Mouse (Mus musculus): ENCODE measurements around the gene Srrd. TPM values are rescaled to one million over a fixed set of nuclear protein-coding genes. Genes with fewer than 3 reads are reported as not detected.

The Srrd gene
- polyA plus RNA-seq, 1 experiment from 2014 or later = 58.8 TPM

- no peak overlapping the region for H3K27ac ChIP-seq (ENCODE audit: low read depth, low read length)
- DNase-seq (ENCODE audit: low spot score) (no peak), ATAC-seq (no peak)
- 90% methylated on average over 4 of the region's 4 CpGs for WGBS
- H3K4me2 ChIP-seq (ENCODE audit: low read length) = no peak overlapping the region
- no peak overlapping the region for H3K9ac ChIP-seq (ENCODE audit: low read length)
- H3K4me1 ChIP-seq (ENCODE audit: control insufficient read depth, insufficient read depth, low read length) = peaks cover 16% of the 10 kb centered on the region
- peaks cover 77% of the 10 kb centered on the region for H3K36me3 ChIP-seq (ENCODE audit: control insufficient read depth, insufficient read depth, low read length)
- no peak overlapping the region for H3K4me3 ChIP-seq (ENCODE audit: low read depth, low read length)
- no peaks in the 10 kb centered on the region for H3K27me3 ChIP-seq (replicated peaks; ENCODE audit: control insufficient read depth, insufficient read depth, low read length)
- no peaks in the 10 kb centered on the region for H3K9me3 ChIP-seq (replicated peaks; ENCODE audit: control insufficient read depth, low read length)
Measured at GRCm38 (mm10) chr5:112367338-112367737, 24.5 kb upstream of the Srrd start.

- WGBS = 93% methylated on average over 6 of the region's 6 CpGs
Measured at GRCm38 (mm10) chr5:112366879-112367278, 24.0 kb upstream of the Srrd start.

GRCm38 (mm10) chr5:112364184-112364797 lies 21.5 kb upstream of the Srrd start:
- H3K4me3 ChIP-seq (ENCODE audit: low read depth, low read length) = no peak overlapping the region
- DNase-seq (ENCODE audit: low spot score) (no peak), ATAC-seq (no peak)
- no peak overlapping the region for H3K27ac ChIP-seq (ENCODE audit: low read depth, low read length)
- 79% methylated on average over 10 of the region's 10 CpGs for WGBS
- H3K9ac ChIP-seq (ENCODE audit: low read length) = no peak overlapping the region
- H3K27me3 ChIP-seq (replicated peaks; ENCODE audit: control insufficient read depth, insufficient read depth, low read length) = no peaks in the 10 kb centered on the region
- H3K4me1 ChIP-seq (ENCODE audit: control insufficient read depth, insufficient read depth, low read length) = no peaks in the 10 kb centered on the region
- H3K36me3 ChIP-seq (ENCODE audit: control insufficient read depth, insufficient read depth, low read length) = peaks cover 66% of the 10 kb centered on the region
- H3K4me2 ChIP-seq (ENCODE audit: low read length) = no peak overlapping the region
- no peaks in the 10 kb centered on the region for H3K9me3 ChIP-seq (replicated peaks; ENCODE audit: control insufficient read depth, low read length)

More at GRCm38 (mm10) chr5:112366879-112367278, 24.0 kb upstream of the Srrd start:
- Histone ChIP-seq H3K4me3 (ENCODE audit: low read depth, low read length) (no peak overlapping the region), H3K9ac (ENCODE audit: low read length) (no peak overlapping the region), H3K4me2 (ENCODE audit: low read length) (no peak overlapping the region), H3K36me3 (ENCODE audit: control insufficient read depth, insufficient read depth, low read length) (peaks cover 81% of the 10 kb centered on the region), H3K27me3 (replicated peaks; ENCODE audit: control insufficient read depth, insufficient read depth, low read length) (no peaks in the 10 kb centered on the region), H3K27ac (ENCODE audit: low read depth, low read length) (no peak overlapping the region), H3K9me3 (replicated peaks; ENCODE audit: control insufficient read depth, low read length) (no peaks in the 10 kb centered on the region), H3K4me1 (ENCODE audit: control insufficient read depth, insufficient read depth, low read length) (peaks cover 12% of the 10 kb centered on the region)
- DNase-seq (ENCODE audit: low spot score) = no peak
- no peak for ATAC-seq

- no peak overlapping the region for H3K4me3 ChIP-seq (ENCODE audit: low read depth, low read length)
- WGBS = 96% methylated on average over 3 of the region's 3 CpGs
- DNase-seq (ENCODE audit: low spot score) (no peak), ATAC-seq (no peak)
- no peaks in the 10 kb centered on the region for H3K9me3 ChIP-seq (replicated peaks; ENCODE audit: control insufficient read depth, low read length)
- H3K9ac ChIP-seq (ENCODE audit: low read length) = no peak overlapping the region
- H3K27me3 ChIP-seq (replicated peaks; ENCODE audit: control insufficient read depth, insufficient read depth, low read length) = no peaks in the 10 kb centered on the region
- H3K4me1 ChIP-seq (ENCODE audit: control insufficient read depth, insufficient read depth, low read length) = no peaks in the 10 kb centered on the region
- H3K4me2 ChIP-seq (ENCODE audit: low read length) = no peak overlapping the region
- H3K36me3 ChIP-seq (ENCODE audit: control insufficient read depth, insufficient read depth, low read length) = peaks cover 55% of the 10 kb centered on the region
- H3K27ac ChIP-seq (ENCODE audit: low read depth, low read length) = no peak overlapping the region
Measured at GRCm38 (mm10) chr5:112360077-112360476, 17.2 kb upstream of the Srrd start.

- Histone ChIP-seq H3K4me3 (ENCODE audit: low read depth, low read length) (no peak overlapping the region), H3K9me3 (replicated peaks; ENCODE audit: control insufficient read depth, low read length) (no peaks in the 10 kb centered on the region), H3K4me1 (ENCODE audit: control insufficient read depth, insufficient read depth, low read length) (no peaks in the 10 kb centered on the region), H3K27me3 (replicated peaks; ENCODE audit: control insufficient read depth, insufficient read depth, low read length) (no peaks in the 10 kb centered on the region), H3K9ac (ENCODE audit: low read length) (no peak overlapping the region), H3K27ac (ENCODE audit: low read depth, low read length) (no peak overlapping the region), H3K36me3 (ENCODE audit: control insufficient read depth, insufficient read depth, low read length) (peaks cover 55% of the 10 kb centered on the region), H3K4me2 (ENCODE audit: low read length) (no peak overlapping the region)
- 93% methylated on average over 4 of the region's 4 CpGs for WGBS
- DNase-seq (ENCODE audit: low spot score) (no peak), ATAC-seq (no peak)
Measured at GRCm38 (mm10) chr5:112359520-112359919, 16.7 kb upstream of the Srrd start.

- Histone ChIP-seq H3K36me3 (ENCODE audit: control insufficient read depth, insufficient read depth, low read length) (peaks cover 57% of the 10 kb centered on the region), H3K9ac (ENCODE audit: low read length) (no peak overlapping the region), H3K27me3 (replicated peaks; ENCODE audit: control insufficient read depth, insufficient read depth, low read length) (no peaks in the 10 kb centered on the region), H3K4me1 (ENCODE audit: control insufficient read depth, insufficient read depth, low read length) (no peaks in the 10 kb centered on the region), H3K4me2 (ENCODE audit: low read length) (no peak overlapping the region), H3K27ac (ENCODE audit: low read depth, low read length) (no peak overlapping the region), H3K9me3 (replicated peaks; ENCODE audit: control insufficient read depth, low read length) (no peaks in the 10 kb centered on the region), H3K4me3 (ENCODE audit: low read depth, low read length) (no peak overlapping the region)
- 95% methylated on average over 9 of the region's 9 CpGs for WGBS
- DNase-seq (ENCODE audit: low spot score) (no peak), ATAC-seq (no peak)
Measured at GRCm38 (mm10) chr5:112356322-112356721, 13.5 kb upstream of the Srrd start.

- Histone ChIP-seq H3K4me3 (ENCODE audit: low read depth, low read length) (no peak within 1 kb of the TSS), H3K36me3 (ENCODE audit: control insufficient read depth, insufficient read depth, low read length) (peaks cover 60% of the 10 kb centered on the region), H3K4me1 (ENCODE audit: control insufficient read depth, insufficient read depth, low read length) (no peaks in the 10 kb centered on the region), H3K27me3 (replicated peaks; ENCODE audit: control insufficient read depth, insufficient read depth, low read length) (no peaks in the 10 kb centered on the region), H3K4me2 (ENCODE audit: low read length) (no peak within 1 kb of the TSS), H3K27ac (ENCODE audit: low read depth, low read length) (no peak within 1 kb of the TSS), H3K9ac (ENCODE audit: low read length) (no peak within 1 kb of the TSS), H3K9me3 (replicated peaks; ENCODE audit: control insufficient read depth, low read length) (no peaks in the 10 kb centered on the region)
- 61% methylated on average over 12 of the region's 13 CpGs for WGBS
- ATAC-seq (no peak), DNase-seq (ENCODE audit: low spot score) (no peak)
Measured at GRCm38 (mm10) chr5:112355910-112356309, 13.1 kb upstream of the Srrd start, which contains the start of gene Gm6583. Gene Gm6583 (minus strand): TSS chr5:112356033.

GRCm38 (mm10) chr5:112355493-112355892 lies 12.7 kb upstream of the Srrd start:
- Histone ChIP-seq H3K9ac (ENCODE audit: low read length) (no peak overlapping the region), H3K36me3 (ENCODE audit: control insufficient read depth, insufficient read depth, low read length) (peaks cover 63% of the 10 kb centered on the region)

GRCm38 (mm10) chr5:112349169-112349568 lies 6.3 kb upstream of the Srrd start:
- Histone ChIP-seq H3K9me3 (replicated peaks; ENCODE audit: control insufficient read depth, low read length) (no peaks in the 10 kb centered on the region), H3K4me2 (ENCODE audit: low read length) (no peak overlapping the region), H3K36me3 (ENCODE audit: control insufficient read depth, insufficient read depth, low read length) (peaks cover 61% of the 10 kb centered on the region), H3K4me1 (ENCODE audit: control insufficient read depth, insufficient read depth, low read length) (peaks cover 3% of the 10 kb centered on the region; the same call in 1 of the 2 replicates), H3K4me3 (ENCODE audit: low read depth, low read length) (no peak overlapping the region), H3K27ac (ENCODE audit: low read depth, low read length) (no peak overlapping the region), H3K27me3 (replicated peaks; ENCODE audit: control insufficient read depth, insufficient read depth, low read length) (no peaks in the 10 kb centered on the region), H3K9ac (ENCODE audit: low read length) (no peak overlapping the region)
- ATAC-seq (no peak), DNase-seq (ENCODE audit: low spot score) (no peak)
- 92% methylated on average over 8 of the region's 8 CpGs for WGBS

More at GRCm38 (mm10) chr5:112355493-112355892, 12.7 kb upstream of the Srrd start:
- Histone ChIP-seq H3K4me2 (ENCODE audit: low read length) (no peak overlapping the region), H3K27ac (ENCODE audit: low read depth, low read length) (no peak overlapping the region), H3K9me3 (replicated peaks; ENCODE audit: control insufficient read depth, low read length) (no peaks in the 10 kb centered on the region), H3K4me3 (ENCODE audit: low read depth, low read length) (no peak overlapping the region), H3K27me3 (replicated peaks; ENCODE audit: control insufficient read depth, insufficient read depth, low read length) (no peaks in the 10 kb centered on the region), H3K4me1 (ENCODE audit: control insufficient read depth, insufficient read depth, low read length) (no peaks in the 10 kb centered on the region)
- 92% methylated on average over 6 of the region's 6 CpGs for WGBS
- no peak for DNase-seq (ENCODE audit: low spot score)
- ATAC-seq = no peak
